10 mouse cellular contexts compared by ENCODE assay signal in the genomic region with DNA sequence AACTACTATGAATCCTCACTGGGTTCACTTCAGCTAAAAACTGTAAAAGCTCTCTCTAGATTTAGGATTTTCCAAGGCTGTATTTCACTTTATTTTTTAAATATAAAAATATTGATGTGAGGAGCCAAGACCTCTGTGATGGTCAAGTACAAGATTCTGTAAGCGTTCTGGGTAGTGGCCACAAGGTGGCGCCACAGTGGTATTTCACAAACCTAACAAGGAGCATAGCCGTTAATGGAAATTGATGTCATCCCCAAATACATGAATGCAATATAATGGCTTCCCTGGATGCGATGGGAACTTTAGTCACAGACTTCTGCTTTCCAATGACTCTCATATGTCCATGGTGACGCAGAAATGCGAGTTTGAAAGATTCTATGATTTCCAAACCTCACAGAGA.
DNase-seq lines count a peak whose midpoint lies in the region; ATAC-seq lines count a peak whose summit lies in the region.
"Had no signal": no experiment of that assay in that cellular context is flagged by ENCODE, and none has a peak within 500 bp of the region (broad histone marks: within the 10 kb centered on the region; RNA-seq: fewer than 3 reads in every experiment).

No protein-coding gene starts in this region.

- H3K4me2 ChIP-seq in hindbrain, embryonic 14.5 days (replicated peaks), result no peak overlapping the region
- H3K4me2 ChIP-seq in hindbrain, embryonic 12.5 days (replicated peaks), result no peak overlapping the region
- no peak overlapping the region for H3K4me2 ChIP-seq in embryonic facial prominence, embryonic 11.5 days (ENCODE audit: low read depth, low read length)
- H3K4me2 ChIP-seq in forebrain, embryonic 16.5 days (ENCODE audit: low read length), result no peak overlapping the region
- H3K4me2 ChIP-seq: embryonic facial prominence, embryonic 12.5 days; limb, embryonic 13.5 days had no signal

- H3K27ac ChIP-seq in hindbrain, embryonic 14.5 days, result no peak overlapping the region
- H3K27ac ChIP-seq in hindbrain, embryonic 12.5 days, result no peak overlapping the region
- H3K27ac ChIP-seq in embryonic facial prominence, embryonic 11.5 days (replicated peaks; ENCODE audit: low read depth, low read length), result no peak overlapping the region
- no peak overlapping the region for H3K27ac ChIP-seq in forebrain, embryonic 16.5 days (ENCODE audit: low read length)
- H3K27ac ChIP-seq: embryonic facial prominence, embryonic 12.5 days; limb, embryonic 13.5 days had no signal

- H3K27me3 ChIP-seq in hindbrain, embryonic 14.5 days (ENCODE audit: control insufficient read depth, insufficient read depth, low read length), result no peaks in the 10 kb centered on the region
- no peaks in the 10 kb centered on the region for H3K27me3 ChIP-seq in hindbrain, embryonic 12.5 days
- no peaks in the 10 kb centered on the region for H3K27me3 ChIP-seq in embryonic facial prominence, embryonic 11.5 days (ENCODE audit: control insufficient read depth, insufficient read depth, low read length)
- H3K27me3 ChIP-seq in forebrain, embryonic 16.5 days (replicated peaks; ENCODE audit: control insufficient read depth, insufficient read depth, low read length), result no peaks in the 10 kb centered on the region
- H3K27me3 ChIP-seq: embryonic facial prominence, embryonic 12.5 days; limb, embryonic 13.5 days had no signal

- ATAC-seq in hindbrain, embryonic 14.5 days (ENCODE audit: low FRiP score), result no peak
- no peak for ATAC-seq in hindbrain, embryonic 12.5 days (ENCODE audit: low FRiP score)
- ATAC-seq in embryonic facial prominence, embryonic 11.5 days (replicated peaks; ENCODE audit: insufficient number of reproducible peaks, low FRiP score, low TSS enrichment, low read depth), result no peak
- ATAC-seq in forebrain, embryonic 16.5 days, result no peak

- no peak overlapping the region for H3K9ac ChIP-seq in hindbrain, embryonic 14.5 days
- H3K9ac ChIP-seq in hindbrain, embryonic 12.5 days, result no peak overlapping the region
- H3K9ac ChIP-seq in embryonic facial prominence, embryonic 11.5 days (replicated peaks; ENCODE audit: low read length), result no peak overlapping the region
- no peak overlapping the region for H3K9ac ChIP-seq in forebrain, embryonic 16.5 days (replicated peaks; ENCODE audit: low read depth, low read length)
- H3K9ac ChIP-seq: embryonic facial prominence, embryonic 12.5 days; limb, embryonic 13.5 days had no signal

- peak; percentile 45 for DNase-seq in hindbrain, embryonic 14.5 days (ENCODE audit: low spot score)
- peak; percentile 79 to 80 for DNase-seq in B cell, adult 2 months
- peak; percentile 42 for DNase-seq in WW6 (ENCODE audit: low read depth, low spot score)
- peak; percentile 66 for DNase-seq in embryonic facial prominence, embryonic 11.5 days (ENCODE audit: low spot score)
- peak; percentile 60 for DNase-seq in kidney, postnatal 10 days
- peak; percentile 52 to 62 for DNase-seq in natural killer cell, adult 2 months (ENCODE audit: low spot score in 2 of 2)

- no peaks in the 10 kb centered on the region for H3K9me3 ChIP-seq in hindbrain, embryonic 14.5 days (ENCODE audit: control insufficient read depth, low read length)
- no peaks in the 10 kb centered on the region for H3K9me3 ChIP-seq in hindbrain, embryonic 12.5 days (replicated peaks)
- no peaks in the 10 kb centered on the region for H3K9me3 ChIP-seq in embryonic facial prominence, embryonic 11.5 days (replicated peaks; ENCODE audit: control insufficient read depth, low read length)
- H3K9me3 ChIP-seq in forebrain, embryonic 16.5 days (ENCODE audit: control insufficient read depth, low read length), result no peaks in the 10 kb centered on the region
- H3K9me3 ChIP-seq: embryonic facial prominence, embryonic 12.5 days; limb, embryonic 13.5 days had no signal

- no peaks in the 10 kb centered on the region for H3K36me3 ChIP-seq in hindbrain, embryonic 14.5 days (replicated peaks; ENCODE audit: control insufficient read depth, insufficient read depth)
- H3K36me3 ChIP-seq in hindbrain, embryonic 12.5 days, result no peaks in the 10 kb centered on the region
- H3K36me3 ChIP-seq in embryonic facial prominence, embryonic 11.5 days (replicated peaks; ENCODE audit: control insufficient read depth, insufficient read depth, low read depth, low read length), result no peaks in the 10 kb centered on the region
- H3K36me3 ChIP-seq in forebrain, embryonic 16.5 days (ENCODE audit: control insufficient read depth, insufficient read depth), result no peaks in the 10 kb centered on the region
- H3K36me3 ChIP-seq: embryonic facial prominence, embryonic 12.5 days; limb, embryonic 13.5 days had no signal

- H3K4me3 ChIP-seq in hindbrain, embryonic 14.5 days (replicated peaks; ENCODE audit: low read length), result no peak overlapping the region
- no peak overlapping the region for H3K4me3 ChIP-seq in hindbrain, embryonic 12.5 days
- no peak overlapping the region for H3K4me3 ChIP-seq in embryonic facial prominence, embryonic 11.5 days (ENCODE audit: low read depth, low read length)
- H3K4me3 ChIP-seq in forebrain, embryonic 16.5 days (replicated peaks; ENCODE audit: low read length), result no peak overlapping the region
- H3K4me3 ChIP-seq: embryonic facial prominence, embryonic 12.5 days; limb, embryonic 13.5 days had no signal

- WGBS in hindbrain, embryonic 14.5 days, result 34% methylated on average over 6 of the region's 6 CpGs
- WGBS in hindbrain, embryonic 12.5 days, result 36% methylated on average over 6 of the region's 6 CpGs
- WGBS in embryonic facial prominence, embryonic 11.5 days, result 36% methylated on average over 6 of the region's 6 CpGs
- 36% methylated on average over 6 of the region's 6 CpGs for WGBS in forebrain, embryonic 16.5 days

- peaks cover 21% of the 10 kb centered on the region for H3K4me1 ChIP-seq in hindbrain, embryonic 14.5 days (replicated peaks; ENCODE audit: control insufficient read depth, insufficient read depth, low read length)
- H3K4me1 ChIP-seq in hindbrain, embryonic 12.5 days, result peaks cover 15% of the 10 kb centered on the region
- H3K4me1 ChIP-seq in embryonic facial prominence, embryonic 11.5 days (ENCODE audit: control insufficient read depth, insufficient read depth, low read length), result no peaks in the 10 kb centered on the region
- peaks cover 17% of the 10 kb centered on the region for H3K4me1 ChIP-seq in forebrain, embryonic 16.5 days (replicated peaks; ENCODE audit: control insufficient read depth, insufficient read depth, low read length)
